In genomic region chr6:33323386-33323785, GRCm38 (mm10) we compare ENCODE assay signal across 14 mouse cellular contexts.
"Had no signal": no experiment of that assay in that cellular context is flagged by ENCODE, and none has a peak within 500 bp of the region (broad histone marks: within the 10 kb centered on the region; RNA-seq: fewer than 3 reads in every experiment).

No protein-coding gene starts in this region.

- DNase-seq: kidney, postnatal 25 days; layer of hippocampus, adult 9-11 months; liver; lung, adult 2 months; midbrain, embryonic 14.5 days; thymus, adult 18-20 months had no signal

- H3K27ac ChIP-seq: kidney, postnatal 0 days; layer of hippocampus, adult 2 months; limb, embryonic 10.5 days; limb, embryonic 13.5 days; liver, embryonic 12.5 days; liver, embryonic 15.5 days had no signal

- H3K36me3 ChIP-seq: limb, embryonic 10.5 days; liver, embryonic 15.5 days had no signal

- H3K4me3 ChIP-seq: layer of hippocampus, adult 2 months; limb, embryonic 10.5 days; limb, embryonic 13.5 days; liver, embryonic 12.5 days; liver, embryonic 15.5 days had no signal

- H3K4me1 ChIP-seq: limb, embryonic 10.5 days; limb, embryonic 13.5 days; liver, embryonic 12.5 days; liver, embryonic 15.5 days had no signal

- H3K9ac ChIP-seq: limb, embryonic 13.5 days; liver, embryonic 12.5 days; liver, embryonic 15.5 days had no signal

- ATAC-seq: intestine, postnatal 0 days; liver, embryonic 12.5 days had no signal

- H3K4me2 ChIP-seq: limb, embryonic 13.5 days; liver, embryonic 12.5 days; liver, embryonic 15.5 days; midbrain, embryonic 11.5 days had no signal

- H3K9me3 ChIP-seq: limb, embryonic 10.5 days; limb, embryonic 13.5 days; liver, embryonic 12.5 days; liver, embryonic 15.5 days had no signal

- H3K27me3 ChIP-seq: limb, embryonic 13.5 days; liver, embryonic 12.5 days; liver, embryonic 15.5 days had no signal
